Mouse (Mus musculus): ENCODE measurements at regions not wholly inside any gene's neighbourhood (a gene's known extent, or its start where the extent isn't known, plus 50 kb on each side); places are given as distances from the start of the nearest gene placed in this dataset.

GRCm38 (mm10) chr3:58338976-58339375 lies 75.5 kb upstream of the Tsc22d2 start:
- Histone ChIP-seq H3K4me1 (ENCODE audit: control insufficient read depth, insufficient read depth, low read length) (no peaks in the 10 kb centered on the region; the same call in 1 of the 2 replicates), H3K4me2 (ENCODE audit: low read depth, low read length) (no peak overlapping the region), H3K27me3 (ENCODE audit: control insufficient read depth, insufficient read depth, low read length) (no peaks in the 10 kb centered on the region), H3K9me3 (replicated peaks; ENCODE audit: control insufficient read depth, low read length) (no peaks in the 10 kb centered on the region), H3K9ac (replicated peaks; ENCODE audit: low read length) (no peak overlapping the region), H3K27ac (replicated peaks; ENCODE audit: low read depth, low read length) (no peak overlapping the region), H3K36me3 (replicated peaks; ENCODE audit: control insufficient read depth, insufficient read depth, low read depth, low read length) (no peaks in the 10 kb centered on the region), H3K4me3 (ENCODE audit: low read depth, low read length) (no peak overlapping the region)
- DNase-seq (ENCODE audit: low spot score) = no peak
- WGBS = 88% methylated on average over 7 of the region's 7 CpGs
- no peak for ATAC-seq (replicated peaks; ENCODE audit: insufficient number of reproducible peaks, low FRiP score, low TSS enrichment, low read depth)

- ATAC-seq (replicated peaks; ENCODE audit: insufficient number of reproducible peaks, low FRiP score, low TSS enrichment, low read depth) = no peak
Observed at GRCm38 (mm10) chr3:58342096-58342495, 72.4 kb upstream of the Tsc22d2 start.

DNA sequence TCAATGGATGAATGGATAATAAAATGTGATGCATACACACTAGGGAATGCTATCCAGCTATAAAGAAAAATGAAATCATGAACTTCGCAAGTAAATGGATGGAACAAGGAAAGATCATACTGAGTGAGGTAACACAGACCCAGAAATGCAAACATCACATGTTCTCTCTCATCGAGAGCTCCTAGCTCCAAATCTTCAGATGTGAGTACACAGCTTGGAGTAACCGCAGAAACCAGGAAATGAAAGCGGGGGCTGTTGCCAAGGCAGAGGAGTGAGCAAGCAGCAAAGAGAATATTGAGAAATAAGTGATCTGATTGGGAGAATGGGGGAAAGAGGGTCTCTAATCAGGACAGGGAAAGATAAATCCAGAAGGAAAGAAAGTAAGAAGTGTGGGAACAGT lies 52.0 kb upstream of the Tsc22d2 start:
- ATAC-seq (replicated peaks; ENCODE audit: insufficient number of reproducible peaks, low FRiP score, low TSS enrichment, low read depth) = no peak
- Histone ChIP-seq H3K36me3 (replicated peaks; ENCODE audit: control insufficient read depth, insufficient read depth, low read depth, low read length) (no peaks in the 10 kb centered on the region), H3K4me1 (ENCODE audit: control insufficient read depth, insufficient read depth, low read length) (no peaks in the 10 kb centered on the region), H3K27me3 (ENCODE audit: control insufficient read depth, insufficient read depth, low read length) (no peaks in the 10 kb centered on the region), H3K4me2 (ENCODE audit: low read depth, low read length) (no peak overlapping the region), H3K27ac (replicated peaks; ENCODE audit: low read depth, low read length) (no peak overlapping the region), H3K9me3 (replicated peaks; ENCODE audit: control insufficient read depth, low read length) (no peaks in the 10 kb centered on the region), H3K4me3 (ENCODE audit: low read depth, low read length) (no peak overlapping the region), H3K9ac (replicated peaks; ENCODE audit: low read length) (no peak overlapping the region)
- no peak for DNase-seq (ENCODE audit: low spot score)
- 83% methylated on average over 4 of the region's 4 CpGs for WGBS

More at GRCm38 (mm10) chr3:58342096-58342495, 72.4 kb upstream of the Tsc22d2 start:
- no peak overlapping the region for H3K9ac ChIP-seq (replicated peaks; ENCODE audit: low read length)
- H3K4me2 ChIP-seq (ENCODE audit: low read depth, low read length) = no peak overlapping the region
- no peaks in the 10 kb centered on the region for H3K9me3 ChIP-seq (replicated peaks; ENCODE audit: control insufficient read depth, low read length)
- no peak overlapping the region for H3K4me3 ChIP-seq (ENCODE audit: low read depth, low read length)
- 80% methylated on average over 1 of the region's 1 CpGs for WGBS
- no peak for DNase-seq (ENCODE audit: low spot score)
- H3K4me1 ChIP-seq (ENCODE audit: control insufficient read depth, insufficient read depth, low read length) = no peaks in the 10 kb centered on the region
- no peaks in the 10 kb centered on the region for H3K36me3 ChIP-seq (replicated peaks; ENCODE audit: control insufficient read depth, insufficient read depth, low read depth, low read length)
- H3K27me3 ChIP-seq (ENCODE audit: control insufficient read depth, insufficient read depth, low read length) = no peaks in the 10 kb centered on the region
- H3K27ac ChIP-seq (replicated peaks; ENCODE audit: low read depth, low read length) = no peak overlapping the region

GRCm38 (mm10) chr3:58364526-58364925 lies 50.0 kb upstream of the Tsc22d2 start:
- 70% methylated on average over 3 of the region's 3 CpGs for WGBS
- H3K4me2 ChIP-seq (ENCODE audit: low read depth, low read length) = no peak overlapping the region
- H3K36me3 ChIP-seq (replicated peaks; ENCODE audit: control insufficient read depth, insufficient read depth, low read depth, low read length) = no peaks in the 10 kb centered on the region
- no peaks in the 10 kb centered on the region for H3K9me3 ChIP-seq (replicated peaks; ENCODE audit: control insufficient read depth, low read length)
- no peak overlapping the region for H3K9ac ChIP-seq (replicated peaks; ENCODE audit: low read length)
- no peaks in the 10 kb centered on the region for H3K4me1 ChIP-seq (ENCODE audit: control insufficient read depth, insufficient read depth, low read length)
- no peak for ATAC-seq (replicated peaks; ENCODE audit: insufficient number of reproducible peaks, low FRiP score, low TSS enrichment, low read depth)
- no peak overlapping the region for H3K27ac ChIP-seq (replicated peaks; ENCODE audit: low read depth, low read length)
- no peak for DNase-seq (ENCODE audit: low spot score)
- no peaks in the 10 kb centered on the region for H3K27me3 ChIP-seq (ENCODE audit: control insufficient read depth, insufficient read depth, low read length)
- H3K4me3 ChIP-seq (ENCODE audit: low read depth, low read length) = no peak overlapping the region

Measured in embryonic facial prominence, embryonic 11.5 days (tissue).